Mouse (Mus musculus) bone marrow macrophage, adult 2 months (primary cell): ENCODE measurements around the gene Oas1d.

Experiments used
- CTCF ChIP-seq: IDR thresholded peaks from 2 replicates; pipeline ENCODE4 v1.5.1; 2012; ENCODE audit warnings: low read depth, mild to moderate bottlenecking, low read length, moderate library complexity
- POLR2A ChIP-seq: IDR thresholded peaks from 2 replicates; pipeline ENCODE4 v1.6.1; 2012; ENCODE audit warnings: mild to moderate bottlenecking, low read depth, low read length, borderline replicate concordance

- TF ChIP-seq CTCF (no peak), POLR2A (no peak)
These were observed 19.6 kb downstream of the Oas1d start for GRCm38 (mm10) chr5:120933966-120934365.
